Mouse (Mus musculus) embryo, embryonic 11 days (tissue): Measurements from ENCODE around the gene Cnga1.

ENCODE experiments used
- DNase-seq: peaks from one replicate; pipeline ENCODE4 v3.0.0-alpha.2; 2015

Cnga1 gene

DNA sequence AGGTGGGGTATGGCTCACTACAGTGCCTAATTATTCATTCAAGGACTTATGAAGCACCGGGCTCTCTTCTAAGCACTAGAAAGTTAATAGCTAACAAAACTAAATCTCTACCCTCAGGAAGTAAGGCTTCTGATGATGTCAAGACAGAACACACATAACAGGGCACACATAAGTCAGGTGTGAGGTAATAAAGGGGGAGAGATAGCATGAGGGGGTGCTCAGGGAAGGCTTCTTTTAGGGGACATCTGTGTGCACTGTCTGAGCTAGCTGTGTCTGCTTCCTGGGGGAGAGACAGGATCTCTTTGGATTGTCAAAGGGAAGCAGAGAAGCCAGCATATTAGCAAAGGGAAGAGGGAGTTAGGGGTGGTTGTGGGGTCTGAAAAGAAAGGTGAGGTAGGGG, at the start of gene Cnga1:
Gene Cnga1, minus strand, starts transcription at position 101 of the 400 bp plus-strand sequence.
- no peak for DNase-seq

DNA sequence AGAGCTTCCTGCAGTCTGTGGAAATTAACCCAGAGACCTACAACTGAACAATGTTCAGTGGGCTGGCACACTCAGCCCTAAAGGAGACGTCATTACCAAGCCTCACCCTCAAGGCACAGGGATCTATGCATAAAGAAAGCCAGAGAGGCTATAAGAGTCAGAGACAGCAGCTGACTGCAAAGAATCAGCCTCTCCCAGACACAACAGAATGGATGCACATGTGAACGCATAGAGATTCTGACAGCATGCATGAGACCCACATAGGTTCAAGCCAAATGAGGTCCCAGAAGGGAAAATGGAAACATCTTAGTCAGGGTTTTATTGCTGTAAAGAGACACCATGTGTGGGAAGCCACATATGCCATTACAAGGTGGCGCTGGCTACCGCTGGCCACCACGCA, 46.4 kb upstream of the Cnga1 start:
- DNase-seq = no peak

DNA sequence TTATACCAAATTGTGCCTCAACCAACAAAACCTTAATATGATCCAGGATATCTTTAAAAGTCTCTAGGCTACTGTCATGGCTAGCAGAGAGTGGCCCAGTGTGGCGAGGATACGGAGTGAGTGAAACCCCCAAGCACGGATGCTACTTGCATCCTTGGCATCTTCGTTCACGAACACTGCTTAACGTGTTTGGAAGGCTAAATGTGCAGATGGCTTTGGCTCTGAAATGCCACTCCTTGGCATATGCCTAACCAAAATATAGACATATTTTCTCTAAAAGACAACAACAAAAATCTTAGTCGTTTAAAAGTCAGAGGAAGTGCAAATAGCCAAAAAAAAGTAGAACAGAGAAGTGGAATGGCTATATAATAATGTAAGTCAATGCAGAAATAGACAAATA, 45.5 kb upstream of the Cnga1 start:
- no peak for DNase-seq

DNA sequence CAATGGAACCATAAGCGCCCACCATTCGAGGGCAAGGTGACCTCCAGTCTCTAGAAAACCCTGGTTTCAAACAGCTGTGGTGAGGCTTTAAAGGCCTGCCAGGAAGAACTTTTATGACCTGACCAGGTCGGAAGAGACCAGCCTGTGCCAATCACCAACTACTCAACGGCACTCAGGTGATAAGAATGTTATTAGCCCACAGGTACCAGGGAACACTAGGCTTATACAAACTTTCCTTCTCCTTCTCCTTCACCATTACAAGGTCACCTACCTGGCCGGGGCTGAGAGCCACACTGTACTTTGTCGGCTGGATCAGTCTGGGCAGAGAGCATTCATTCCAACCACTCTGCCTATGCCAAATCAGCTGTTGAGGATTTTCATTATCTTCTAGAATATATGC, 37.4 kb upstream of the Cnga1 start:
- DNase-seq = no peak

DNA sequence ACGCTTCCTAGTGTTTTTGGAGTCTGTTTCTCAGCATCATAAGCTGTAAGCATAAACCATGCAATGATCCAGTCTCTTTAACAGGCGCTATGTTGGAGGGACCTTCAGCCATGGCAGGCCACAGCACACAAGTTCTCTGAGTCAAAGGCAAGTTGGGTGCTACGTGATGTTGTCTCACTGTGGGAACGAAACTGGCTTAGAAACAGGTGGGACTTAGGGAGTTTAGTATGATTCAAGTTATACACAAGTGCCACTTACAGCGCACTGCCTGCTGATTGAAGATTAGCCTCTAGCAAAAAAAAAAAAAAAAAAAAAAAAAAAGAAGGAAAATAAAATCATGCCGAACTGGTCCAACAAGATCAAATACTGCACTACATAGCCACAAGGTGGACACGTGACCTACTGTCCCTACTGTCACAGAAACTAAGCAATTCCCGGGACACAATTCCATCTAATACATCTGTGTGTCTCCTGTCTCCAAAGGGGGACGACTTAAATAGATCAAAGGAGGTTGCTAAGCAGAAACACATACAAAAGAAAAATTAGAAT, 31.0 kb upstream of the Cnga1 start:
- no peak for DNase-seq

DNA sequence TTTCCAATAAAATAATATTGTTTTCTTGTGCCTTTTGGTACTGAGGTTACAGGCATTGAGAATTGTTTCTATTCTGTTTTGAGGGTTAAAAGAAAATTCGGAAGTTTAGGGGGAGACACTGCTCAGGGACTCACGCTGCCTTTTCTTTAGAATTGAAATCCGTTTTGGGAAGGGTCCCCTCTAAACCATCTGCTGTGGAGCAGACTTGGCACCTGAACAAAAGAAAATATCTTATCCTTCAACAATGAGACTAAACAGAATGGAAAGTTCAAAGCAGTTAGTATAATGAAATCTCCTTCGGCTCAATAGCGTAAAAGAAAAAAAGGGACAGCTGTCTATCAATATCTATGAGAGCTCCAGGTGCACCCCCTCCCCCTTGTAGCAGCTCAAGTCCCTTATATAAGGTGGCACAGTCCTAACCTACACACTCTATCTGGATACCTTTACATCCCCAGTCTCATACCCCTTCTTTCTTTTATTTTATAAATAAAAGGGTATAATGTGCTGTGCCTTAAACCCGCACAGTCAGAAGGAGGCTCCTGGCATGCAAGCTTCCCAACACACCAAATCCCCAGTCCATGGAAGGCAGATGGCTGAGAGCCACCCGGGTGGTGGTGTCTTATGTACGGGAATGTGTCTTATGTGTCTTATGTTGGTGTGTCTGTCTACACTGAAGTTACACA, 27.1 kb upstream of the Cnga1 start:
- DNase-seq = no peak

DNA sequence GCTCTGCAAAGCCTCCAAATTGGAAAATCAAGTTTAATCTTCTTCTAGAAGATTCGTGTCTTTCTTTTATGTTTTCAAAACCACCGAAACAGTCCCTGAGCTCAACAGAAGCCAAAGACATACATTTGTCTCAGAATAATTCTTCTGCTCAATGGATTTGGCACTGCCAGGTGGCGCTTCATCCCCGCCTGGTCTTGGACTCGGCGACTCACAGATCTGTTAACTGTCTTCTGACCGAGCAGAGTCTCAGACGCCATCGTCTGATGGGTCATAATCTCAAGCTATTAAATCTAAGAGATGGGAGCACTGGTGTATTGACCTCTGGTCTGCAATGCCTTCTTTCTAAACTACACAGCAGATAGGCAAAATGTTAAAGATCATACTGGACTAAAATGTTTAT, 24.3 kb upstream of the Cnga1 start:
- no peak for DNase-seq

DNA sequence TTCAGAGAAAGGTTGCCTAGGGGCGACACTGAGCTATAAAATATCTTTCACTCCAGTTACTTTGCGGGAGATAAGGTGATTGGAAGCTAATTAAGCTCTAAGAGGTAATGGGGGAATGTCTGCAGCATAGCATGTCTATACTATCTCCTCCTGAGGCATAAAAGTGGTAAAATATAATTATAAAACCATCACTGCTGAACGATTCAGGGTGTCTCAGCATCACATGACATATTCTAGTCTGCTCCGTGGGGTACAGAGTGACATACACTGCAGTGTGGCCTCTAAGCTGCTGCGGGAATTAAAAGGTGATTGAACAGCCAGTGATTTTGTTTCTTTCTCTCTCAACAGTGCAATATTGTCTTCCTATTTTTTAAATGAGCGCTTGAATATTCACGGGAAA, 22.4 kb upstream of the Cnga1 start:
- DNase-seq = no peak

DNA sequence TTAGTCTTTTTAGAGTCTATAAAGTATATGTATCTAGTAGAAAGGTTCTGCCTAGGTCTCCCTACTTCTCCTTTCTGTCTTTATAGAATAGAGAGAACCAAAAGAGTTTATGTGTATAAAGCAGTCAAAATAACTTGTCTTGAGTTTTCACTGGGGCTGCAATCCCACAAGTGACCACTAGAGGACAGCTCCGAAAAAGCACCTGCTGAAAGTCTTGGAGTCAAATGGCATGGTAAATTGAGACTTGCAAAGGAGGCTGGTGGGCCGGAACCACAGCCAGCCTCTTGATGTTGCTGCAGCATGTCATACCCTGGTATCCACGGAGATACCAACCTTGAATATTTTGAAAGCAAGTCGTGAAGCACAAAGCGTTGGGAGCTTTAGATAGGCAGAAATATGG, 21.2 kb upstream of the Cnga1 start:
- peak; percentile 61 for DNase-seq

DNA sequence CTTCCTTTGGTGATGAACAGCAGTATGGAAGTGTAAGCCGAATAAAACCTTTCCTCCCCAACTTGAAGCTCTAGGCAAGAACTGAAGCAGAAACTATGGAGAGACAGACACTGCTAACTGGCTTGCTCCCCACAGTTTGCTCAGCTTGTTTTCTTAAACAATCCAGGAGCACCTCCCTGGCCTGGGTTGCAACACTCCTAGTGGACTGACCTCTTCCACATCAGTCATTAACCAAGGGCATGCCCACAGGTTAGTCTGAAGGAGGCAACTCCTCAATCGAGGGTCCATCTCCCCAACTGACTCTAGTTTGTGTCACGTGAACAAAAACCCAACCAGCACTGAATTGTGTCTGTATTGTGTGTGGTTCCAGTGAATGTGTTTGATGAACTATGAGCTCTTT, 20.8 kb upstream of the Cnga1 start:
- no peak for DNase-seq

DNA sequence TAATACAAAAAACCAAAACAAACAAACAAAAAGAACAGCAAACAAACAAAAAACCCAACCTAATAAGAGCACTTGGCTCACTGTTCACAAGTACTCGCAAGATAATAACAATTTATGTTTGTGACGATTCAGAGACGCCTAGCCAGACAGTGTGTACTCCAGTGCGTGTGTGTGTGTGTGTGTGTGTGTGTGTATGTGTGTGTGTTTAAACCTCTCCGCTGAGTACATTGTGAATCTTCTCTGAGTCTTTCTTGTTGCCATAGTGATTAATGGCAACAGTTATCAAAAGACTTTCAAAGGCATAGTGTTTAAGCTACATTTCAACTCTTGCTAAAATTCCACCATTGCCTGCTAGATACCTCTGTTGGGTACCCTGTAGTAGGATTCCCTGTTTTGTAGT, 20.1 kb upstream of the Cnga1 start:
- DNase-seq = no peak

DNA sequence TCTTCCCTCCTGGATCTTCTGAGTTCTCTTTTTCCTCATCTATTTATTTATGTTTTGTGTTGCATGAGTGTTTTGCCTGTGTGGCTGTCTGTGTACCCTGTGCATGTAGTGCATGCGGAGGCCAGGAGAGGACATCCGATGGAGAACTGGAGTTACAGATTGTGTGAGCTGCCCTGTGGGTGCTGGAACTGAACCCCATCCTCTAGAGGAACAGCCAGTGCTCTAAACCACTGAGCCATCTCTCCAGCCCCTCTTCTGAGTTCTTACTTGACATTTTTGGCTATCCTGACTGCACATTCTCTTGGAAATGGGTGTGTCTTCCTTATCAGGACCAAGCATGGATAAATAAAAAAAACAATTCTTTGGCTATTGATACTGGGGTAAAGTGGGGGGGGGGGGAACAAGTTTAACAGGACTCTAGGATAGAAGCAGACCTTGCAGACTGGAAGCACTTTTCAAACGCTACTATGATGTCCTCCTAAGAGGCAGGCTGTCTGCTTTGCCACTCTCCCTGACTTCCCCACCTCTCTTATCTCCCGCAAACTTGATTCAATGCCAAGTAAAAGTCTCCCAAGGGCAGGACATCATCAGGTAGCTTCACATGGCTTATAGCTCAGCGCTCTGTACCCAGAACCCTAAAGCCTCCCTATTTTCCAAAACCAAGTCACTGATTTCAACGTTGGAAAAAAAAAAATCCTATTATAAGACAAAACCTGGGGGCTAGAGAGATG, 17.1 kb upstream of the Cnga1 start:
- no peak for DNase-seq

DNA sequence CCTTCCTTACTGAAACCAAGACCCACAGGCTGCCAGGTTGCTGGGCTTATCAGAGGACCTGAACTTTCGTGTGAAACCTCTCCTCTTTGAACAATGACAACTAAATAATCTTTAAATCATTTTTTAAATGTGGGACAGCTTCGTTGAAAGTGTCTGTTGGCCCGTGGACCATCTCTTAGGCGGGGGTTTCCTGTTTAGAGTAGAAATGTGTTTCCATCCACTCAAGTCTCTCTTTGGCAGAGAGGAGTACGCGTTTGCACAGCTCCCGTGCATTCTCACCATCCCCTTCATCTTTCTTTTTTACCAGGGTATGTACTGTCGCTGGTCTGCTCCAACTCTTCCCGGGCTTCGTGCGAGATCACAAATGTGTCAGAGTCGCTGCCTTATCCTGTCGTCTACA, 14.3 kb upstream of the Cnga1 start:
- no peak for DNase-seq

DNA sequence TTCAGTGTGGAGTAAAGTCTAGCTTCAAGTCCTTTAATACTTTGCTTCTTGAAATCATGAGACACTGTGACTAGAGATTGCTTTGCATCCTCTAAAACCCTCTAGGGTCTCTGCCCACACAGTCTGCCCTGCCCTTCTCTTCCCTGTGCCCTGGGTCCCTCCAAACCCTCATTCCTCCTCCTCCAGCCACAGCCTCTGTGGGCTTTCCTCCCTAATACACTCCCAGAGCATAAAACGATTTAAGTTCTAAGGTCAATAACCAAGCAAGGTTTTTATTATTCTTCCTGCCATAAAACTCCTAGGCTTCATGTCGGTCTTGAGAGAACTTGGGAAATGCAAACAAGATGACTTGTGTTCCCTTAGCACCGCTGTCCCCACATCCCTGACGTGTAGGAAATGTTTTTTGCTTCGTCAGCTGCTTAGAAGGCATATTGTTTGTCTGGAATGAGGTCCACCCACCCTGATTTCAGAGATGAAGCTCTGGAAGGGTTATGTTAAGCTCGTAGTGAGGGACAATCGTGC, 12.3 kb upstream of the Cnga1 start:
- peak; percentile 7 for DNase-seq

DNA sequence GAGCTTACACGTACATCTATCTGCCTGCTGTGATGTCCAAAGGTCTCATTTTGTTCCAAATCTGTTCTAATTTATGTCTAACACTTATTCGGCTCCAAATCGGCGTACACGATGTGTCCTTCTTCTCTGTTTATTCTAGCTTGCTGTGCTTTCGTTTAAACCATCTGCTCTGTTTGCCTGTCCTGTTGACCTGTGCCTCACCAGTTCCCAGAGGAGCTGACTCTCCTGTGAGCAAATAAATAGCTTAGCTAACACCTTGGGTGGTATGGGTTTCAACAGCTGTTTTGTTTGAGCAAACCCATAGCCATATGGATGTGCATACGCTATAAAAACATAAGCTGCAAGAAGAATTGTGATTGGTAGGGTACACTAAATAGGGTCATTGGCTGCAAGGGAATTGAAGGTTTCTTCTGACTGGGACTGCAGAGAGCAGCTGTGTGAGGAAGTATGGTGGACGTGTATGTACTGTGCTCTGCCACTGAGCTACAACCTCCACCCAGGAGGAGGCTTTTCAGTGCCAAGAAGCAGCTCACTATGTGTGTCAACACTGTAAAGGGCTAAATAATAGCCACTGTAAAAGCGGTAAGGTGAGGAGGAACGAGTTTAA, 9.1 kb upstream of the Cnga1 start:
- peak; percentile 17 for DNase-seq

DNA sequence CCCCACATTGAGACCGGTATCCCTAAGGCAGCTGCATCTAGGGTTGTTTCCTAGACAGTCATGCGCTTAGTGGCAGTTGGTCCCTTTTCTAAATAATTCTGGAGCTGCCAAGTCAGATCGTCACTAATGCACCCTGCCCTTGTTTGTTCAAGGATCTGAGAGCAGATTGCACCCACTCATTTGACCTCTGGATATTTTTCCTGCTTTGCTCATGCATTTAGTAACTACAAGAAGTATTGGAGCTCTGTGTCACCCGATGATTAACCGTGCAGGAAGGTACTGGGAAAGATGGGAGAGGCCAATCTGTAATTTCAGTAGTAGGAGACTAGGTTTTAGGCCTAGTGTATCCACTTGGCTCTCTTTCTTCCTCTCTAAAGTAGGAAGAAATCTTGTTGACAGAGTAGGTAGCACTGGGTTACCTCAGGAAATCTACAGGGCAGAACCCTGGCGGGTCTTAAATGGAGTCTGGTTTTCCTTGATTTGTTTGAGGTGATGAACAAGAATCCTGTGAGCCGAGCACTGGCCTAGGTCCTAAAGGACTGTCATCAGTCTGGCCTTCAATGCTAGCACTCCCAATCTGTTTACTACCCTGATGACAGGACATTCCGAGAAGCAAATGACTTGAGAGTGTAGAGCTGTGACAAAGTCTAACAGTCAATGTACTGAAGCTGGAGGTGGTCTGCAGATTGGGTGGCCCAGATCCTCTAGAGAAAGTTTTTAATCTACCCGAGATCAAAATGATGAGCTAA, 5.1 kb upstream of the Cnga1 start:
- DNase-seq = no peak

DNA sequence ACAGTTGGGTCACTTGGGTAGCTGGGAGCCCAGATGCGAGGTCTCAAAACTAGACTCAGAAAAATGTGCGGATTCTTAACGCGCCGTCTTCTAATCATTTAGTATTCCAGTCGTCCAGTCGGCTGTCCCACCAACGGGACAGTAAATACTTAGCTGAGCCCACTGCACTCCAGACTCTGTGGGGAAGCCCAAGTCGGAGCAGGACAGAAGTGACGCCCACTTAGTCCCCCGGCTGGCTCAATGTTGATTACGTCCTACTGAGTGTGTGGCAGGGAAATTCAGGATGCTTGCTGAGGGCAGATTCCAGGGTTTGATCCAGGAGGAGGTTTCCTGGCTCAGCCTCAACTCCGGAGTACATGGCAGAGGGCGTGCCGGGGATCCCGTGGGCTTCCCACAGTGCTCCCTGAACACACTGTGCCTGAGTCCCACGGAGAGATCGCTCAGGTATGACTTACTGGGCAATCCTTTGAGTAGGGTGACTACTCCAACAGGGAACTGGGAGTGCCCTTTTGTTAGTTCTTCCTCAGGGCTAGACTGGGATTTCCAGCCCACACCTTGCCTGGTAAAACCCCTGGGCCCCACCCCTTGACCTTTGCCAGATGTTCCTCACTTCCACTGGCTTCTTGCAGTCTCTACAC, 4.0 kb upstream of the Cnga1 start:
- DNase-seq = peak; percentile 9

DNA sequence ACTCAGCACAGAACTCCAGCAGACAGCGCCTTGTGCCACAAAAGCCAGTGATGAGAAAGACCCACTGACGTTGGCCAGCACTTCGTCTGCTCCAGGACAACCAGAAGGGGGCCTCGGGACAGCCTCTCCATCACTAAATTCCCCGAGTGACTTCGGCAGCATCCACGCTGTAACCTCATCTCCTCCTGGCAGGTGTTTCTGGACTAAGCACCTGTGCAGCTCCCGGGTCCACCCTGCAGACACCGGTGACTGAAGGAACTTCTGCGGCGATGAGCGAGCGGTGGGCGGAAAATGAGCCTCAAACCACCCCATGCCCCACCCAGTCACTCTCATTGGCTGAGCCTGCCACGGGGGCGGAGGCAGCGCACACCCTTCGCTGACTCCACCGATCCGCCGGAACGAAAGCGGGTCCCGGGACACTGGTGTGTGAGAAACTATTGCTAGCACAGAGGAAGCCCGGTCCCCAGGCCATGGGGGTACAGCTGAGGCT, 3.4 kb upstream of the Cnga1 start, which contains the start of gene Nipal1:
Gene Nipal1, plus strand, starts transcription at position 378 of the 490 bp plus-strand sequence.
- DNase-seq = peak; percentile 89

DNA sequence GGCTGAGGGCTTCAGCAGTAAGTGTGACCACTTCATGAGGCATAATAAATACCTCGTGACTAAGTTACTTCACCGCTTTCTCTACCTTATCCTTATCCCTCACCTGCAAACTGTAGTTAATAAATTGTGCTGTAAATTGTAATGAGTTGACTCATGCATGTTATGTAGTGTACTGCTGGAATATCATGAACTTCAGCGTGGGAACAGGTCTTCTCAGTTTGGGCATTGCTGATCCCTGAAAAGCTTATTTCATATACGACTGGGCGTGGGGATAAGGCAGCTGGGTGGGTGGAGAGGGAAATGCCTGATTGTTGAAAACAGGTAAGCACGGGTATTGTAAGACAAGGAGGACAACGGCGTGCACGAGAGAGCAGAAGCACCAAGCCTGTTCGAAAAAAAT, 2.9 kb upstream of the Cnga1 start:
- DNase-seq = no peak

DNA sequence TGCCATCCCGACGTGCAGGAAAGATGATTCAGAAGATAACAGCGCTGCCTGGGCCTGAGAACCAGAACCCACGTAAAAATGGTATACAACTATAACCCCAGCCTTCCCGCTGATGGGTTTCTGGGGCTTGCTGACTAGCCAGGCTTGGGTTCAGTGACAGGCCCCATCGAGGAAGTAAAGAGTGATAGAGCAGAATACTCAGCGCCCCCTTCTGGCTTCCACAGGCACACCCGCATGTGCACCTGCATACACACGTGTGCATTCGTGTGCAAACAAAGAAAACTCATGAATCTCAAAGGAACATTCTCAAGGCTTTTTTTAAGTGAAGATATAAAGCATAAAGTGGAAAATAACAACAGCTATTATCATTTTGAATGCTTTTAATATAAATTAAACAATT, 2.1 kb upstream of the Cnga1 start:
- peak; percentile 39 for DNase-seq

DNA sequence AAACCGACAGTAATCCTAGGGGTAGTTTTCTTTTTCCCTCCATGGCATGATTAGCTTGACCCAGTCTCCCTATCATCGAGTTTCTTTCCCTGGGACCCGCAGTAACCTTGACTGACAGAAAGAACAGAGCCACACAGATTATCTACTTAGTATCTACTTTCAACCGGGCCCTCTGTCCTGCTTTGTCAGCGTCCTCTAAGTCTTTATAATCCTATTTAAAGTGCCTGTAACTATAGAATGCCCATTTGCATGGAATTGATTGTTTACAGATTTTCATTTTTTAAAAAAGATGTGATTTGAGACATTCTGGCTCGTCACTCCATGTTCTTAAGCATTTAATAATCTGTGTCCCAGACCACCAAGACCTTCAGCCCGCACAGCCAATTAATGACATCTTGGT, 420 bp downstream of the Cnga1 start:
- DNase-seq = no peak

DNA sequence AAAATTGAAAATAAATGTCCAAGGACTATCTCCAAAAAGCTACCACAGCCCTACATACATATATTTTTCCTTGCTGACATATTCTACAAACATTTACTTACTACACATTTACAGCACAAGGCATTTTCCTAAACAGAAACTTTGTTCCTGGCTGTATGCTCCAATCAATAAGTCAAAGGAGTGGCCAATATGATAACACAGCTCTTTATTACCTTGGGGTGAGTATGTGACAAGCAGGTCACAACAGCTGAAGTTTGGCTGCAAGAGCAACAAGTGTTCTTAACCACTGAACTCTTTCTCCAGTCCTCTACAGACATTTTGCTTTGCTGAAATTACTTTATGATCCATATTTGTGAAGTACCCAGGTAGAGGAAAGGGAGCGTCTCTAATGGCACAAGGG, 4.0 kb downstream of the Cnga1 start:
- no peak for DNase-seq
